Mouse (Mus musculus): Measurements from ENCODE around the gene Grk5.

DNA sequence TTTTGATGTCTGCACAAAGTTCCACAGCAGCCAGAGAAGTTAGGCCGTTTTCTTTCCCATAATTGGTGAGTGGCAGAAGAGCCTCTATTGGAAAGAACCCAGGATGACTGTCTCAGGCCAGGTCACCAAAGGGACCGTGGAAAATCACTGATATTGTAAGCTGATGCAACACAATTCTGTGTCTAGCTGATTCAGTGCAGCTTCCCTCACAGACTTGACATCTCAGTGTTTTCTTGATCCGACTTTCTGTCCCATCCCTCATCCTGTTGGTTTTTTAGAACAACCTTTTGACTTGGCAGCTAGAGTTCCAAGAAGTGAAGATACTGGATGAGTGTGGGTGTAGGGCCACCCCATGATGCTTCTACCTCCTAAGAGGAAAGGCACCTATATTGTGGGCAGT, 80.9 kb downstream of the Grk5 start:
- no peak for TF ChIP-seq CTCF (IDR thresholded peaks at IDR 0.05; ENCODE audit: low read depth)
- TF ChIP-seq EP300 (IDR thresholded peaks at IDR 0.05; ENCODE audit: low read depth) = no peak
